8 mouse cellular contexts compared by ENCODE assay signal in genomic region chr8:82864521-82864818, GRCm38 (mm10). TPM values are rescaled to one million over a fixed set of nuclear protein-coding genes. Genes with fewer than 3 reads are reported as not detected.
DNase-seq lines count a peak whose midpoint lies in the region; ATAC-seq and TF ChIP-seq lines count a peak whose summit lies in the region.

No protein-coding gene starts in this region.

- peak; percentile 42; the same call in 1 of the 2 replicates for ATAC-seq in forebrain, embryonic 11.5 days (replicated peaks; ENCODE audit: low FRiP score)
- peak; percentile 3; the same call in 1 of the 2 replicates for ATAC-seq in limb, embryonic 14.5 days (ENCODE audit: low FRiP score, low read depth)

- H3K27ac ChIP-seq in heart, embryonic 10.5 days = peak overlapping the region; percentile 91
- no peak overlapping the region for H3K27ac ChIP-seq in forebrain, embryonic 11.5 days (ENCODE audit: low read depth, low read length)
- H3K27ac ChIP-seq in limb, embryonic 14.5 days (replicated peaks; ENCODE audit: low read depth, low read length) = no peak overlapping the region

- no peaks in the 10 kb centered on the region for H3K36me3 ChIP-seq in heart, embryonic 10.5 days
- no peaks in the 10 kb centered on the region for H3K36me3 ChIP-seq in E14TG2a.4 (ENCODE audit: insufficient read depth, low read length)
- no peaks in the 10 kb centered on the region for H3K36me3 ChIP-seq in forebrain, embryonic 11.5 days (ENCODE audit: control insufficient read depth, insufficient read depth, low read length)
- no peaks in the 10 kb centered on the region for H3K36me3 ChIP-seq in limb, embryonic 14.5 days (ENCODE audit: control insufficient read depth, insufficient read depth, low read length)

- no peak for TF ChIP-seq POLR2A in limb, embryonic 14.5 days (IDR thresholded peaks at IDR 0.05; ENCODE audit: borderline replicate concordance, extremely low read depth, insufficient read depth, insufficient read length)

- peaks cover 8% of the 10 kb centered on the region; the same call in 1 of the 2 replicates for H3K27me3 ChIP-seq in heart, embryonic 10.5 days (ENCODE audit: insufficient read depth, poor library complexity, severe bottlenecking)
- H3K27me3 ChIP-seq in E14TG2a.4 (ENCODE audit: insufficient read depth, low read length) = peaks cover 46% of the 10 kb centered on the region
- no peaks in the 10 kb centered on the region for H3K27me3 ChIP-seq in forebrain, embryonic 11.5 days (ENCODE audit: control insufficient read depth, insufficient read depth, low read length)
- H3K27me3 ChIP-seq in limb, embryonic 14.5 days (ENCODE audit: control insufficient read depth, insufficient read depth, low read length) = no peaks in the 10 kb centered on the region

- peak overlapping the region; percentile 81 for H3K9ac ChIP-seq in forebrain, embryonic 11.5 days (ENCODE audit: low read length)
- H3K9ac ChIP-seq in limb, embryonic 14.5 days (ENCODE audit: low read depth, low read length, severe bottlenecking) = peak overlapping the region; percentile 80

- no peaks in the 10 kb centered on the region for H3K9me3 ChIP-seq in heart, embryonic 10.5 days
- H3K9me3 ChIP-seq in E14TG2a.4 (ENCODE audit: low read length) = no peaks in the 10 kb centered on the region
- H3K9me3 ChIP-seq in forebrain, embryonic 11.5 days (ENCODE audit: control insufficient read depth, low read length) = no peaks in the 10 kb centered on the region
- no peaks in the 10 kb centered on the region for H3K9me3 ChIP-seq in limb, embryonic 14.5 days (ENCODE audit: control insufficient read depth, low read length)

- peak overlapping the region; percentile 87 for H3K4me3 ChIP-seq in heart, embryonic 10.5 days
- peak overlapping the region; percentile 86 for H3K4me3 ChIP-seq in E14TG2a.4 (replicated peaks; ENCODE audit: low read length)
- H3K4me3 ChIP-seq in forebrain, embryonic 11.5 days (ENCODE audit: low read depth, low read length) = peak overlapping the region; percentile 54
- peak overlapping the region; percentile 56 for H3K4me3 ChIP-seq in limb, embryonic 14.5 days (replicated peaks; ENCODE audit: low read length)

- no peak for DNase-seq in heart, embryonic 10.5 days (ENCODE audit: low spot score)
- no peak for DNase-seq in heart, adult 9 months (ENCODE audit: low spot score in 2 of 2)
- no peak for DNase-seq in forebrain, embryonic 11.5 days (ENCODE audit: low spot score)
- no peak for DNase-seq in limb, embryonic 14.5 days (ENCODE audit: low spot score)
- peak; percentile 53 for DNase-seq in skeletal muscle tissue, adult 2 months (ENCODE audit: low read depth, low spot score)
- no peak for DNase-seq in ovary, postnatal 36 days (ENCODE audit: low spot score)
- no peak for DNase-seq in adrenal gland, adult 18-20 months (ENCODE audit: low spot score in 2 of 2)

- TF ChIP-seq CTCF in E14TG2a.4 (conservative IDR thresholded peaks at IDR 0.05; ENCODE audit: low read length) = no peak

- 3% methylated on average over 10 of the region's 10 CpGs for WGBS in heart, embryonic 10.5 days
- 2% methylated on average over 10 of the region's 10 CpGs for WGBS in forebrain, embryonic 11.5 days
- 0% methylated on average over 10 of the region's 10 CpGs for WGBS in limb, embryonic 14.5 days

- peak overlapping the region; percentile 71 for H3K4me2 ChIP-seq in forebrain, embryonic 11.5 days (ENCODE audit: low read depth, low read length, severe bottlenecking)
- peak overlapping the region; percentile 80 for H3K4me2 ChIP-seq in limb, embryonic 14.5 days (replicated peaks; ENCODE audit: low read depth, low read length, severe bottlenecking)

- H3K4me1 ChIP-seq in heart, embryonic 10.5 days = peaks cover 10% of the 10 kb centered on the region; the same call in 1 of the 2 replicates
- peaks cover 7% of the 10 kb centered on the region; the same call in 1 of the 2 replicates for H3K4me1 ChIP-seq in E14TG2a.4 (replicated peaks; ENCODE audit: low read depth, low read length)
- H3K4me1 ChIP-seq in forebrain, embryonic 11.5 days (replicated peaks; ENCODE audit: control insufficient read depth, insufficient read depth, low read length) = no peaks in the 10 kb centered on the region
- peaks cover 11% of the 10 kb centered on the region for H3K4me1 ChIP-seq in limb, embryonic 14.5 days (ENCODE audit: control insufficient read depth, insufficient read depth, low read length)

RNA-seq across cellular contexts. Expression of gene Rnf150, which starts 1.3 kb away (rescaled TPM):
- 0.41 and 0.80 TPM in 2 replicates for polyA plus RNA-seq in heart, embryonic 10.5 days (2016; fragmentation: Nextera tagmentation; extraction: Ambion mirVana)
- 0.92 and 1.5 TPM in 2 replicates for polyA plus RNA-seq in forebrain, embryonic 11.5 days (2014; fragmentation: Nextera tagmentation; extraction: Ambion mirVana)
- polyA plus RNA-seq in limb, embryonic 14.5 days (2012; rRNA removed) = 5.5 and 5.9 TPM in 2 replicates
- polyA plus RNA-seq in limb, embryonic 14.5 days (2014; fragmentation: Nextera tagmentation; extraction: Ambion mirVana) = 1.5 and 1.9 TPM in 2 replicates
- 10 to 100 TPM; 14.8 to 16.3 TPM for total RNA-seq in adrenal gland, adult 18-20 months (2021)
